Mouse (Mus musculus) lung, postnatal 0 days (tissue): ENCODE results near the gene Gm3138. TPM values are rescaled to one million over a fixed set of nuclear protein-coding genes. Genes with fewer than 3 reads are reported as not detected.
"Not testable (repeated sequence)": the region's sequence is repeated elsewhere in the genome, so short reads cannot be mapped to it uniquely, and the experiment has no call there.

Experiments used
- ATAC-seq: fragments of 200-750 bp; cut with Nextera tagmentation; 2 replicates; pipeline ENCODE4 v1.8.0; 2017; ENCODE audit warnings: moderate library complexity
- DNase-seq: peaks from one replicate; pipeline ENCODE4 v3.0.0-alpha.2; 2016; ENCODE audit warnings: low spot score
- H3K27ac ChIP-seq: fragments of 300-500 bp; sonication (generic); 2 replicates; pipeline ENCODE4 v1.5.1; 2014; ENCODE audit warnings: antibody characterized with exemption, mild to moderate bottlenecking, low read length, mixed read lengths
- H3K27me3 ChIP-seq: fragments of 300-500 bp; sonication (generic); replicated peaks from 2 replicates; pipeline ENCODE4 v1.6.1; 2014; ENCODE audit warnings: low read length, mixed read lengths; ENCODE audit not compliant: insufficient read depth
- H3K36me3 ChIP-seq: fragments of 300-500 bp; sonication (generic); 2 replicates; pipeline ENCODE4 v1.6.1; 2014; ENCODE audit warnings: low read length, mixed read lengths; ENCODE audit not compliant: insufficient read depth
- H3K4me1 ChIP-seq: fragments of 300-500 bp; sonication (generic); 2 replicates; pipeline ENCODE4 v1.6.1; 2014; ENCODE audit warnings: antibody characterized with exemption, low read depth, low read length, mixed read lengths; ENCODE audit not compliant: insufficient read depth
- H3K4me2 ChIP-seq: fragments of 300-500 bp; sonication (generic); replicated peaks from 2 replicates; pipeline ENCODE4 v1.6.1; 2014; ENCODE audit warnings: low read depth, mild to moderate bottlenecking, low read length, moderate library complexity, mixed read lengths
- H3K4me3 ChIP-seq: fragments of 300-500 bp; sonication (generic); 2 replicates; pipeline ENCODE4 v1.5.1; 2014; ENCODE audit warnings: low read depth, low read length
- H3K9ac ChIP-seq: fragments of 300-500 bp; sonication (generic); replicated peaks from 2 replicates; pipeline ENCODE4 v1.6.1; 2014; ENCODE audit warnings: low read depth, mild to moderate bottlenecking
- H3K9me3 ChIP-seq: fragments of 300-500 bp; sonication (generic); 2 replicates; pipeline ENCODE4 v1.6.1; 2016; ENCODE audit warnings: low read length, mixed read lengths
- WGBS: fragments of 180-500 bp; shearing (Covaris S2); extraction: QIAGEN DNeasy Blood & Tissue Kit; methylation state at CpG from one replicate; pipeline ENCODE4 v1.1.7; 2014; 5-methylcytosine and 5-hydroxymethylcytosine counted together
- polyA plus RNA-seq: library from polyadenylated mRNA; unstranded; fragments of >200 nt; fragmentation: Nextera tagmentation; extraction: Ambion mirVana; gene quantifications from 2 replicates; pipeline ENCODE4 v1.2.1, GENCODE M21; 2015

Gm3138 gene
- not detected in 2 replicates for polyA plus RNA-seq

GRCm38 (mm10) chr14:4249331-4249730, at the start of gene Gm3138:
Gene Gm3138, plus strand, starts transcription at chr14:4249631.
- H3K27me3 ChIP-seq, H3K36me3 ChIP-seq, DNase-seq, H3K4me3 ChIP-seq, H3K9ac ChIP-seq, H3K4me2 ChIP-seq, H3K9me3 ChIP-seq, ATAC-seq, H3K4me1 ChIP-seq, H3K27ac ChIP-seq: not testable (repeated sequence)
- no CpG with 5 or more reads among the region's 2 CpGs for WGBS

DNA sequence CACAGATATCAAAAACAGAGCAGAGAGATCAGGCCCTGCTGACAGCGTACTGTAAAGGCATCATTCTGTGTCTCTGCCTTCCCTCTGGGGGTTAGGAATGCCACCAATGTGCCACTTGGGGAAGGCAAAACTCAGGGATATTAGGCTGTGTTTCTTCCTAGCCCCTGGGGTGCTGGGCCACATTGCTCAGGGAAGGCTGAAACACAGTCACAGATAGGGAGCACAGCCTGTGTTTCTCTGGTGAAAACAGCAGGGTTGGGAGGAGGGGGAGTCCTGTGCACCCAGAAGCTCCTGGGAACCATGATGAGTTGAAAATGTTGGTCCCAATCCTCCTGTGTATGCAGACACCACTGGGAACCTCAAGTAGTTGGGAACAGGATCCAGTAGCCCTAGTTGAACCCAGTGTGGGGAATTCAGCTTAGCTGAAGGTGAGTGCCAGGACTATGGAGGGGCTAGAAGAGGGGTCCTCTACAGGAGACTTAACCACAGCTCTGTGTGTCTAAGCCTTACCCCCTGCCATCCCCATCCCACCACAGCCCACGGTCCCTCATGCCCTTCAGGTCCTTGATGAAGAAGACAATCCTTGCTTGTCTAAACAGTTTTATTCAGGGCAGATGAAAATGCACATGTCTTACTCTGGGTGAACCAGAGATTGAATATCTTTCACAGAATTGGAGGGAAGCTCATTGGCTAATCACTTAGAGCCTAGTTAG, 20.0 kb downstream of the Gm3138 start:
- H3K36me3 ChIP-seq, H3K9me3 ChIP-seq, ATAC-seq, H3K4me1 ChIP-seq, DNase-seq, H3K27me3 ChIP-seq, H3K27ac ChIP-seq, H3K4me3 ChIP-seq, H3K4me2 ChIP-seq, H3K9ac ChIP-seq: not testable (repeated sequence)
- WGBS: 76% methylated on average over 2 of the region's 2 CpGs

- WGBS: no CpG with 5 or more reads among the region's 3 CpGs
- H3K9me3 ChIP-seq, H3K4me3 ChIP-seq, H3K9ac ChIP-seq, H3K4me2 ChIP-seq, H3K36me3 ChIP-seq, H3K27ac ChIP-seq, ATAC-seq, DNase-seq, H3K27me3 ChIP-seq, H3K4me1 ChIP-seq: not testable (repeated sequence)
Observed at GRCm38 (mm10) chr14:4279828-4280227, 30.4 kb downstream of the Gm3138 start.

Other genes with a start within 250 kb of the Gm3138 start
- not detected in 2 replicates for gene Gm5796, start 225.7 kb upstream of the Gm3138 start, polyA plus RNA-seq
- not detected in 2 replicates for gene Gm3115, start 165.5 kb upstream of the Gm3138 start, polyA plus RNA-seq
- 0.07 and 0.38 TPM in 2 replicates for gene Gm8108, start 139.1 kb upstream of the Gm3138 start, polyA plus RNA-seq
- not detected in 2 replicates for gene Gm3127, start 84.6 kb upstream of the Gm3138 start, polyA plus RNA-seq
- gene Gm2974, start 67.1 kb upstream of the Gm3138 start, polyA plus RNA-seq: 0.07 TPM in 1 of 2 replicates, not detected in the other
- gene Gm3149, start 67.7 kb downstream of the Gm3138 start, polyA plus RNA-seq: not detected in 2 replicates
- gene 2610042L04Rik, start 85.1 kb downstream of the Gm3138 start, polyA plus RNA-seq: 0.12 TPM in 1 of 2 replicates, not detected in the other
- gene Gm3159, start 147.9 kb downstream of the Gm3138 start, polyA plus RNA-seq: not detected in 2 replicates
- 0.08 and 0.10 TPM in 2 replicates for gene Gm3164, start 165.8 kb downstream of the Gm3138 start, polyA plus RNA-seq
- not detected in 2 replicates for gene Gm3173, start 181.4 kb downstream of the Gm3138 start, polyA plus RNA-seq
- gene Gm3182, start 232.1 kb downstream of the Gm3138 start, polyA plus RNA-seq: not detected in 2 replicates